Mouse (Mus musculus) ES-Bruce4 (cell line): Measurements from ENCODE around the gene Dynll2. TPM values are rescaled to one million over a fixed set of nuclear protein-coding genes. Genes with fewer than 3 reads are reported as not detected.
"Not testable (repeated sequence)": the region's sequence is repeated elsewhere in the genome, so short reads cannot be mapped to it uniquely, and the experiment has no call there.

ENCODE experiments used
- H3K27ac ChIP-seq: 2 replicates; pipeline ENCODE4 v1.5.1; 2012; ENCODE audit warnings: low read length, inconsistent platforms; ENCODE audit not compliant: insufficient read depth
- H3K27me3 ChIP-seq: 2 replicates; pipeline ENCODE4 v1.6.1; 2012; ENCODE audit warnings: mild to moderate bottlenecking, low read length, inconsistent platforms; ENCODE audit not compliant: control insufficient read depth, poor library complexity, insufficient read depth, severe bottlenecking
- H3K36me3 ChIP-seq: 2 replicates; pipeline ENCODE4 v1.6.1; 2012; ENCODE audit warnings: inconsistent platforms, mild to moderate bottlenecking, low read length, moderate library complexity; ENCODE audit not compliant: control insufficient read depth, poor library complexity, insufficient read depth, severe bottlenecking
- H3K4me1 ChIP-seq: one replicate; pipeline ENCODE4 v1.8.1; 2011; ENCODE audit warnings: low read length; ENCODE audit not compliant: control insufficient read depth, insufficient read depth
- H3K4me3 ChIP-seq: 2 replicates; pipeline ENCODE4 v1.5.1; 2011; ENCODE audit warnings: low read depth, mild to moderate bottlenecking, low read length
- H3K9ac ChIP-seq: 2 replicates; pipeline ENCODE4 v1.6.1; 2012; ENCODE audit warnings: low read depth, mild to moderate bottlenecking, inconsistent platforms; ENCODE audit not compliant: poor library complexity, severe bottlenecking
- H3K9me3 ChIP-seq: replicated peaks from 2 replicates; pipeline ENCODE4 v1.6.1; 2012; ENCODE audit warnings: mild to moderate bottlenecking, low read length, inconsistent platforms; ENCODE audit not compliant: control insufficient read depth, poor library complexity, insufficient read depth, severe bottlenecking
- CTCF ChIP-seq: IDR thresholded peaks from one replicate; pipeline ENCODE4 v1.8.1; 2011; ENCODE audit warnings: low read depth, low read length
- EP300 ChIP-seq: IDR thresholded peaks from 2 replicates; pipeline ENCODE4 v1.6.1; 2011; ENCODE audit warnings: low read depth, low read length; ENCODE audit not compliant: insufficient read depth
- POLR2A ChIP-seq: IDR thresholded peaks from one replicate; pipeline ENCODE4 v1.8.1; 2011; ENCODE audit warnings: low read length; ENCODE audit not compliant: insufficient read depth
- polyA plus RNA-seq: library from polyadenylated mRNA; stranded (reverse); fragments of >200 nt; gene quantifications from 2 replicates; pipeline ENCODE4 v1.2.4, GENCODE M21; 2011; ENCODE audit warnings: low read depth; ENCODE audit not compliant: missing spikeins, insufficient read depth, insufficient read length

Gene Dynll2
- polyA plus RNA-seq, 1 experiment = 130 TPM

DNA sequence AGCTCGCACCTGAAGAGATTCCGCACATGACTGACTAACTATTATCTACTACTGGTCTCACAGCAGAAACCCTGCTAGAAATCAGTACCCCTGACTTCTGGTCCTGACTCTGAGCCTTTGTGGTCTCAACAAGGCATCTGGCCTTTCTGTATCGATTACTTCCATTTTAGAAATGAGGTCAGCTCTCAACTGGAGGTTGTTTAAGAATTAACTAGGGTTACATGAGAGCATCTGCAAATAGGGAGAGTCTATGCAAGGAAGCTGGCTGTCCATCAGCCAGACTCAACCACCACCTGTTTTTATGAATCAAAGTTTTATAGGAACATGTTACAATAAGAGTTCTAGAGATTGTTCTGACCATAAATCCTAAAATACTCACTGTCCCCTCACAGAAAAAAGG is 2.8 kb downstream of the Dynll2 start:
- peaks cover 43% of the 10 kb centered on the region for H3K36me3 ChIP-seq
- H3K27ac ChIP-seq = no peak overlapping the region
- TF ChIP-seq EP300 (no peak), POLR2A (no peak), CTCF (no peak)
- H3K27me3 ChIP-seq = no peaks in the 10 kb centered on the region
- H3K9me3 ChIP-seq = no peaks in the 10 kb centered on the region
- H3K4me3 ChIP-seq = no peak overlapping the region
- H3K9ac ChIP-seq = no peak overlapping the region
- H3K4me1 ChIP-seq = peaks cover 3% of the 10 kb centered on the region

DNA sequence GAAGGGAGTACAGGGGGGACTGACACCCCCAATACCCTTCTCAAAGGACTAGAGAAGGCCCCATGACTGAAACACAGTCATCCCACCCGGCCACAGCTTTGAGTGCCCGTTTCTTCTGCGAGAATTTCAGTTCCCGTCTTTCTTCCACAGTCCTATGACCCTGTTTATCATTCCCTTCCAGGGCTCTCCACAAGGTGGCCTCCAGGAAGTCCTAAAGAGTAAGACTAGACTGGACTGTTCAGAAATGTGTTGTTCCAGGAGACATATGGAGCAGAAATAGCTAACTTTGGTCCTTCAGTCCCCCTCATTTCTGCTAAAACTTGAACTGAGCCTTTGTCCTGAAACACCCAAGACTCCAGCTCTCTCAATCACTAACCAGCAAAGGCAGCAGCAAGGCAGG is 8.4 kb downstream of the Dynll2 start:
- no peak for TF ChIP-seq CTCF
- no peak for TF ChIP-seq POLR2A
- no peak for TF ChIP-seq EP300

GRCm38 (mm10) chr11:87977021-87977420 is 10.3 kb downstream of the Dynll2 start:
- not testable (repeated sequence) for H3K4me3 ChIP-seq, H3K9ac ChIP-seq, H3K4me1 ChIP-seq, H3K27me3 ChIP-seq, H3K27ac ChIP-seq, H3K9me3 ChIP-seq
- H3K36me3 ChIP-seq = peaks cover 34% of the 10 kb centered on the region

More for the DNA sequence above, 8.4 kb downstream of the Dynll2 start:
- no peak overlapping the region for H3K27ac ChIP-seq
- H3K9me3 ChIP-seq = no peaks in the 10 kb centered on the region
- peaks cover 49% of the 10 kb centered on the region for H3K36me3 ChIP-seq
- H3K4me1 ChIP-seq = no peaks in the 10 kb centered on the region
- H3K9ac ChIP-seq = no peak overlapping the region
- no peaks in the 10 kb centered on the region for H3K27me3 ChIP-seq
- H3K4me3 ChIP-seq = no peak overlapping the region

DNA sequence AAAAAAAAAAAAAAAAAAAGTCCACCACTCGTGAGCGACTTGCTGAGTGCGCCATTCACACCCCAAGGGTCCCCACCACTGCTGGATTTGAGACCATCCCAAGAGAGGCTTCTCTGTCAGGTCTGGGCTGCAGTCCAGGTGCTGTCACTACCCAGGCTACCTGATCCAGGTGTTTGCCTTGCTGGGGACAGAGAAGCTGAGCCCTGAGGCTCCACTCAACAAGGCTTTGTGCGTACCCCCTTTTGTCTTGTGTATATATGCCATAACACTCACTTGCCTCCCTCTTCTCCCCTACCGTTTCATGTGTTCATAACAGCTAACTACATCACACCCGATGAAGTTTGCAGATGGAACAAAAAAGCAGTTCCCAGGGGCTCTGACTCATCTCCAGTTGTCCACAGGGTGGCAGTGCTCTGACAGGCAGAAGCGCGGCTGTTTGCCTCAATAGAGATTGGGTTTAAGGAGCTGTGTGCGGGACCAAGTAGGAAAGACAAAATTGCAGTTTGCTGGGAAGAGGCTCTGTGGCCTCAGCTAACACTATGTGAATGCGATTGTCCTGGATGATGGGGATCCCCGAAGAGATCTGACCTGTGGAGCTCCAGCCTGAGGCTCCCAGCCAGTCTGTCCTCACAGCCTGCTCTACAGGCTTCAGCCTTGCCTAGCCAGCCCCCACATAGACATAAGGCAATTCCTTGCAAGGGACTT is 12.7 kb downstream of the Dynll2 start:
- TF ChIP-seq POLR2A (no peak), EP300 (no peak), CTCF (peak; percentile 88)

GRCm38 (mm10) chr11:87973559-87974305 is 13.6 kb downstream of the Dynll2 start:
- Histone ChIP-seq H3K4me3 (no peak overlapping the region), H3K27me3 (no peaks in the 10 kb centered on the region)
- TF ChIP-seq CTCF (no peak), POLR2A (no peak), EP300 (no peak)

More for the DNA sequence above, 12.7 kb downstream of the Dynll2 start:
- Histone ChIP-seq H3K9me3 (no peaks in the 10 kb centered on the region), H3K27ac (no peak overlapping the region), H3K36me3 (peaks cover 11% of the 10 kb centered on the region), H3K27me3 (no peaks in the 10 kb centered on the region), H3K9ac (no peak overlapping the region), H3K4me3 (no peak overlapping the region), H3K4me1 (no peaks in the 10 kb centered on the region)

DNA sequence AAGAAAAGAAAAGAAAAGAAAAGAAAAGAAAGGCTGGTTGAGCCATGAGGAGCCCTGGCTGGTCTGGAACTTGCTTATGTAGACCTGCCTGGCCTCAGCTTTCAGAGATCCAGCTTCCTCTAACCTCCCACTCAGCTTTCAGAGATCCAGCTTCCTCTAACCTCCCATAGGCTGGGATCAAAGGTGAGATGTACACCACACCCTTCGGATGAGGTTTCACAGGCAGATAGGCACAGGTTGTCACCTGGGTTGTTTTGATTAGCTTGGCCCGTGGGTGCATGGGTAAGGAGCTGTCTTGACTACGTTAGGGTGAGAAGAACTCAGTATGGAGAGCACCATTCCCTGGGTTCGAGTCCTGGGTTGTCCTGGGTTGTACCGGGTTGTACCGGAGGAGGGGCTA is 14.5 kb downstream of the Dynll2 start:
- no peaks in the 10 kb centered on the region for H3K4me1 ChIP-seq
- no peaks in the 10 kb centered on the region for H3K9me3 ChIP-seq
- H3K27me3 ChIP-seq = no peaks in the 10 kb centered on the region
- no peak for TF ChIP-seq POLR2A
- H3K27ac ChIP-seq = no peak overlapping the region
- H3K4me3 ChIP-seq = no peak overlapping the region
- H3K9ac ChIP-seq = no peak overlapping the region
- H3K36me3 ChIP-seq = peaks cover 4% of the 10 kb centered on the region; the same call in 1 of the 2 replicates

More at GRCm38 (mm10) chr11:87973559-87974305, 13.6 kb downstream of the Dynll2 start:
- H3K36me3 ChIP-seq = peaks cover 4% of the 10 kb centered on the region; the same call in 1 of the 2 replicates
- no peak overlapping the region for H3K9ac ChIP-seq
- H3K9me3 ChIP-seq = no peaks in the 10 kb centered on the region
- no peak overlapping the region for H3K27ac ChIP-seq
- H3K4me1 ChIP-seq = no peaks in the 10 kb centered on the region
